Mouse (Mus musculus) intestine, postnatal 0 days (tissue): ENCODE measurements at regions not wholly inside any gene's neighbourhood (a gene's known extent, or its start where the extent isn't known, plus 50 kb on each side); places are given as distances from the start of the nearest gene placed in this dataset.

ENCODE experiments used
- ATAC-seq: fragments of 200-750 bp; cut with Nextera tagmentation; 2 replicates; pipeline ENCODE4 v1.8.0; 2017; ENCODE audit warnings: mild to moderate bottlenecking, moderate TSS enrichment, moderate library complexity
- H3K27ac ChIP-seq: fragments of 300-500 bp; sonication (generic); 2 replicates; pipeline ENCODE4 v1.5.1; 2014; ENCODE audit warnings: mild to moderate bottlenecking, low read depth, low read length, moderate library complexity
- H3K27me3 ChIP-seq: fragments of 300-500 bp; sonication (generic); replicated peaks from 2 replicates; pipeline ENCODE4 v1.6.1; 2014; ENCODE audit warnings: low read length, mixed read lengths; ENCODE audit not compliant: control insufficient read depth, insufficient read depth
- H3K36me3 ChIP-seq: fragments of 300-500 bp; sonication (generic); 2 replicates; pipeline ENCODE4 v1.6.1; 2014; ENCODE audit warnings: mild to moderate bottlenecking, moderate library complexity; ENCODE audit not compliant: control insufficient read depth, insufficient read depth
- H3K4me1 ChIP-seq: fragments of 300-500 bp; sonication (generic); replicated peaks from 2 replicates; pipeline ENCODE4 v1.6.1; 2014; ENCODE audit warnings: antibody characterized with exemption, low read length, mixed read lengths; ENCODE audit not compliant: control insufficient read depth, insufficient read depth
- H3K4me2 ChIP-seq: fragments of 300-500 bp; sonication (generic); replicated peaks from 2 replicates; pipeline ENCODE4 v1.6.1; 2014; ENCODE audit warnings: low read depth, mild to moderate bottlenecking, moderate library complexity
- H3K4me3 ChIP-seq: fragments of 300-500 bp; sonication (generic); 2 replicates; pipeline ENCODE4 v1.5.1; 2014; ENCODE audit warnings: low read depth, low read length
- H3K9ac ChIP-seq: fragments of 300-500 bp; sonication (generic); 2 replicates; pipeline ENCODE4 v1.6.1; 2014; ENCODE audit warnings: mild to moderate bottlenecking, low read depth, low read length
- H3K9me3 ChIP-seq: fragments of 300-500 bp; sonication (generic); 2 replicates; pipeline ENCODE4 v1.6.1; 2016; ENCODE audit warnings: mixed run types; ENCODE audit not compliant: control insufficient read depth
- CTCF ChIP-seq: sonication (generic); IDR thresholded peaks from 2 replicates; pipeline ENCODE4 v1.5.1; 2016; ENCODE audit warnings: low read depth, mild to moderate bottlenecking, control low read depth, antibody characterized with exemption, moderate library complexity
- WGBS: fragments of 180-500 bp; shearing (Covaris S2); extraction: QIAGEN DNeasy Blood & Tissue Kit; methylation state at CpG from one replicate; pipeline ENCODE4 v1.1.7; 2014; 5-methylcytosine and 5-hydroxymethylcytosine counted together

DNA sequence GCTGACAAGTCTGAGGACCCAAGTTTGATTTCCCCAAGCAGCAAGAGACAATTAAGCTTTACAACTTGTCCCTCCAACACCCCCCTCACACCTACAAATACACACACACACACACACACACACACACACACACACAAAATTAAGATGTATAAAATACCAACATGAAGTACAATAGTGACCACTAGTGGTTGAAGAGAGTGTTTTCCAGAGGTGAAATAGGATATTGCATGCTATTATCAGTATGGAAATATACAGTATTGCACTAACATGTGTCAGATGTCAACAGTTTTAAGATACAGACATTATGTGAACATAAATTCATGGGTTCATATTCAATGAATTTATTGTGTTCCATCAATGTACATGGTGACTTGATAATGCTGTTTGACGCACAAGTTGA, 685.7 kb upstream of the Cdh6 start:
- no peaks in the 10 kb centered on the region for H3K36me3 ChIP-seq
- ATAC-seq: no peak
- H3K9me3 ChIP-seq: no peaks in the 10 kb centered on the region
- H3K4me1 ChIP-seq: no peaks in the 10 kb centered on the region
- no peak overlapping the region for H3K9ac ChIP-seq
- H3K4me3 ChIP-seq: no peak overlapping the region
- WGBS: 69% methylated on average over 1 of the region's 1 CpGs
- TF ChIP-seq CTCF: peak; percentile 72
- H3K27me3 ChIP-seq: no peaks in the 10 kb centered on the region
- H3K27ac ChIP-seq: no peak overlapping the region
- no peak overlapping the region for H3K4me2 ChIP-seq

- H3K4me2 ChIP-seq: no peak overlapping the region
- no peaks in the 10 kb centered on the region for H3K36me3 ChIP-seq
- H3K4me1 ChIP-seq: no peaks in the 10 kb centered on the region
- no peak overlapping the region for H3K9ac ChIP-seq
- 65% methylated on average over 8 of the region's 8 CpGs for WGBS
- no peak for ATAC-seq
- TF ChIP-seq CTCF: no peak
- H3K4me3 ChIP-seq: no peak overlapping the region
- no peak overlapping the region for H3K27ac ChIP-seq
- no peaks in the 10 kb centered on the region for H3K27me3 ChIP-seq
- no peaks in the 10 kb centered on the region for H3K9me3 ChIP-seq
These were observed 680.8 kb upstream of the Cdh6 start for GRCm38 (mm10) chr15:13854095-13854836.
